Mouse (Mus musculus) gastrocnemius, adult 8-10 months (tissue): ENCODE measurements around the gene Acsbg1. TPM values are rescaled to one million over a fixed set of nuclear protein-coding genes. Genes with fewer than 3 reads are reported as not detected.

Source experiments
- microRNA-seq: library from miRNA; unstranded; fragments of <30 nt; microRNA quantifications from one replicate; pipeline ENCODE4 v1.2.0, GENCODE M21; 2022
- total RNA-seq, 4 experiments: library from RNA; stranded (reverse); gene quantifications; 2 replicates each; pipeline ENCODE4 v1.2.4; 2022

The Acsbg1 gene
- total RNA-seq, 4 experiments from 2014 or later = 0.10 to 0.32 (median 0.24) TPM

Small RNA genes lying within 50 kb of the gene (microRNA-seq; reads per million reads assigned to microRNA genes)
- not detected for gene Mir5710

Other genes with a start within 250 kb of the Acsbg1 start
- gene Dmxl2, start 160.2 kb downstream of the Acsbg1 start, total RNA-seq = 1 to 10 TPM; 2.3 to 3.4 (median 2.6) TPM
- gene Sh2d7, start 122.9 kb downstream of the Acsbg1 start, total RNA-seq = not detected
- 100 to 1,000 TPM; 127 to 157 (median 137) TPM for gene Cib2, start 101.7 kb downstream of the Acsbg1 start, total RNA-seq
- gene Idh3a, start 75.5 kb downstream of the Acsbg1 start, total RNA-seq = 100 to 1,000 TPM; 456 to 541 (median 521) TPM
- gene Dnaja4, start 37.0 kb upstream of the Acsbg1 start, total RNA-seq = 10 to 100 TPM; 49.0 to 56.8 (median 51.9) TPM
- 10 to 100 TPM; 15.5 to 20.2 (median 17.1) TPM for gene Wdr61, start 72.6 kb upstream of the Acsbg1 start, total RNA-seq
- gene Crabp1, start 102.9 kb upstream of the Acsbg1 start, total RNA-seq = 1 to 10 TPM in 1 of 4 experiments, under 1 TPM in 2, not detected in 1; 0.41 to 2.0 (median 0.88) TPM
- 10 to 100 TPM; 17.3 to 18.9 (median 18.5) TPM for gene Ireb2, start 201.9 kb upstream of the Acsbg1 start, total RNA-seq